Mouse (Mus musculus) neural tube, embryonic 11.5 days (tissue): ENCODE results near the gene Tmem80. TPM values are rescaled to one million over a fixed set of nuclear protein-coding genes. Genes with fewer than 3 reads are reported as not detected.

ENCODE experiments used
- ATAC-seq: fragments of 200-750 bp; cut with Nextera tagmentation; 2 replicates; pipeline ENCODE4 v1.8.0; 2017; ENCODE audit warnings: moderate number of reproducible peaks, mild to moderate bottlenecking, moderate TSS enrichment, moderate library complexity; ENCODE audit not compliant: insufficient read depth, low FRiP score, low TSS enrichment
- DNase-seq: peaks from one replicate; pipeline ENCODE4 v3.0.0-alpha.2; 2015; ENCODE audit warnings: low spot score
- H3K27ac ChIP-seq: fragments of 300-500 bp; sonication (generic); 2 replicates; pipeline ENCODE4 v1.5.1; 2014; ENCODE audit warnings: low read depth, mild to moderate bottlenecking, low read length
- H3K27me3 ChIP-seq: fragments of 300-500 bp; sonication (generic); 2 replicates; pipeline ENCODE4 v1.6.1; 2014; ENCODE audit warnings: mild to moderate bottlenecking, low read length, mixed read lengths; ENCODE audit not compliant: control insufficient read depth, insufficient read depth
- H3K36me3 ChIP-seq: fragments of 300-500 bp; sonication (generic); 2 replicates; pipeline ENCODE4 v1.6.1; 2014; ENCODE audit warnings: mild to moderate bottlenecking, low read length, moderate library complexity, mixed read lengths; ENCODE audit not compliant: control insufficient read depth, insufficient read depth
- H3K4me1 ChIP-seq: fragments of 300-500 bp; sonication (generic); 2 replicates; pipeline ENCODE4 v1.6.1; 2014; ENCODE audit warnings: low read length, mixed read lengths; ENCODE audit not compliant: control insufficient read depth, insufficient read depth
- H3K4me2 ChIP-seq: fragments of 300-500 bp; sonication (generic); 2 replicates; pipeline ENCODE4 v1.6.1; 2014; ENCODE audit warnings: low read depth, mild to moderate bottlenecking, moderate library complexity
- H3K4me3 ChIP-seq: fragments of 300-500 bp; sonication (generic); 2 replicates; pipeline ENCODE4 v1.5.1; 2014; ENCODE audit warnings: low read depth, low read length
- H3K9ac ChIP-seq: fragments of 300-500 bp; sonication (generic); 2 replicates; pipeline ENCODE4 v1.6.1; 2014; ENCODE audit warnings: mild to moderate bottlenecking, low read length
- H3K9me3 ChIP-seq: fragments of 300-500 bp; sonication (generic); 2 replicates; pipeline ENCODE4 v1.6.1; 2016; ENCODE audit warnings: low read length; ENCODE audit not compliant: control insufficient read depth
- WGBS: fragments of 180-500 bp; shearing (Covaris S2); extraction: QIAGEN DNeasy Blood & Tissue Kit; methylation state at CpG from one replicate; pipeline ENCODE4 v1.1.7; 2014; 5-methylcytosine and 5-hydroxymethylcytosine counted together
- polyA plus RNA-seq: library from polyadenylated mRNA; unstranded; fragments of >200 nt; fragmentation: Nextera tagmentation; extraction: Ambion mirVana; gene quantifications from 2 replicates; pipeline ENCODE4 v1.2.1, GENCODE M21; 2014

Tmem80 gene
- polyA plus RNA-seq, 1 experiment from 2014 or later, result 32.6 TPM

GRCm38 (mm10) chr7:141374399-141374798, 46.9 kb downstream of the Tmem80 start:
- no peaks in the 10 kb centered on the region for H3K9me3 ChIP-seq
- H3K4me2 ChIP-seq, result no peak overlapping the region
- H3K27ac ChIP-seq, result no peak overlapping the region
- H3K36me3 ChIP-seq, result no peaks in the 10 kb centered on the region
- no peak for DNase-seq
- no peak for ATAC-seq
- H3K4me1 ChIP-seq, result no peaks in the 10 kb centered on the region
- no peak overlapping the region for H3K9ac ChIP-seq
- H3K4me3 ChIP-seq, result no peak overlapping the region
- H3K27me3 ChIP-seq, result no peaks in the 10 kb centered on the region

GRCm38 (mm10) chr7:141379584-141379983, 52.0 kb downstream of the Tmem80 start:
- Histone ChIP-seq H3K27ac (no peak overlapping the region), H3K9ac (no peak overlapping the region), H3K4me2 (no peak overlapping the region), H3K36me3 (no peaks in the 10 kb centered on the region), H3K9me3 (no peaks in the 10 kb centered on the region), H3K4me3 (no peak overlapping the region), H3K27me3 (no peaks in the 10 kb centered on the region), H3K4me1 (no peaks in the 10 kb centered on the region)
- ATAC-seq (no peak), DNase-seq (no peak)
- 36% methylated on average over 4 of the region's 4 CpGs for WGBS

- H3K9me3 ChIP-seq, result no peaks in the 10 kb centered on the region
- H3K4me3 ChIP-seq, result no peak overlapping the region
- DNase-seq, result no peak
- no peak overlapping the region for H3K27ac ChIP-seq
- no peak for ATAC-seq
- H3K4me2 ChIP-seq, result no peak overlapping the region
- no peaks in the 10 kb centered on the region for H3K4me1 ChIP-seq
- 81% methylated on average over 4 of the region's 4 CpGs for WGBS
- no peaks in the 10 kb centered on the region for H3K27me3 ChIP-seq
- no peaks in the 10 kb centered on the region for H3K36me3 ChIP-seq
- no peak overlapping the region for H3K9ac ChIP-seq
Measured at GRCm38 (mm10) chr7:141381068-141381835, 53.7 kb downstream of the Tmem80 start.

Other genes starting within 250 kb of the Tmem80 start
- gene Pkp3, start 249.5 kb upstream of the Tmem80 start, polyA plus RNA-seq, result 2.3 and 2.7 TPM in 2 replicates
- gene Sigirr, start 227.2 kb upstream of the Tmem80 start, polyA plus RNA-seq, result 2.4 and 3.1 TPM in 2 replicates
- 0.09 TPM in 1 of 2 replicates, not detected in the other for gene Ano9, start 209.9 kb upstream of the Tmem80 start, polyA plus RNA-seq
- 69.0 and 69.5 TPM in 2 replicates for gene Ptdss2, start 205.4 kb upstream of the Tmem80 start, polyA plus RNA-seq
- 69.5 and 69.7 TPM in 2 replicates for gene Rnh1, start 154.9 kb upstream of the Tmem80 start, polyA plus RNA-seq
- 111 and 122 TPM in 2 replicates for gene Hras, start 133.7 kb upstream of the Tmem80 start, polyA plus RNA-seq
- 9.1 and 9.5 TPM in 2 replicates for gene Lrrc56, start 133.6 kb upstream of the Tmem80 start, polyA plus RNA-seq
- gene Lmntd2, start 113.7 kb upstream of the Tmem80 start, polyA plus RNA-seq, result 1.9 and 2.0 TPM in 2 replicates
- gene Rassf7, start 111.9 kb upstream of the Tmem80 start, polyA plus RNA-seq, result 34.4 and 45.7 TPM in 2 replicates
- gene Phrf1, start 99.0 kb upstream of the Tmem80 start, polyA plus RNA-seq, result 90.3 and 93.3 TPM in 2 replicates
- gene Irf7, start 61.3 kb upstream of the Tmem80 start, polyA plus RNA-seq, result 0.56 and 0.78 TPM in 2 replicates
- gene Cdhr5, start 51.0 kb upstream of the Tmem80 start, polyA plus RNA-seq, result not detected in 2 replicates
- 13.2 and 13.7 TPM in 2 replicates for gene Sct, start 48.6 kb upstream of the Tmem80 start, polyA plus RNA-seq
- gene Drd4, start 35.7 kb upstream of the Tmem80 start, polyA plus RNA-seq, result 0.43 and 0.61 TPM in 2 replicates
- gene Deaf1, start within 50 bp of the Tmem80 start, polyA plus RNA-seq, result 72.3 and 90.1 TPM in 2 replicates
- 2.2 TPM in 2 replicates for gene Eps8l2, start 11.1 kb downstream of the Tmem80 start, polyA plus RNA-seq
- gene Taldo1, start 64.5 kb downstream of the Tmem80 start, polyA plus RNA-seq, result 359 and 371 TPM in 2 replicates
- gene Gatd1, start 86.4 kb downstream of the Tmem80 start, polyA plus RNA-seq, result 44.1 and 46.0 TPM in 2 replicates
- gene Cend1, start 101.8 kb downstream of the Tmem80 start, polyA plus RNA-seq, result 8.8 and 13.9 TPM in 2 replicates
- 45.2 and 45.8 TPM in 2 replicates for gene Slc25a22, start 110.2 kb downstream of the Tmem80 start, polyA plus RNA-seq
- gene Pidd1, start 116.3 kb downstream of the Tmem80 start, polyA plus RNA-seq, result 9.5 and 10.3 TPM in 2 replicates
- gene Rplp2, start 119.6 kb downstream of the Tmem80 start, polyA plus RNA-seq, result 898 and 979 TPM in 2 replicates
- 14.8 and 17.6 TPM in 2 replicates for gene Pnpla2, start 127.5 kb downstream of the Tmem80 start, polyA plus RNA-seq
- gene Cracr2b, start 133.4 kb downstream of the Tmem80 start, polyA plus RNA-seq, result 2.8 and 6.4 TPM in 2 replicates
- gene Cd151, start 139.7 kb downstream of the Tmem80 start, polyA plus RNA-seq, result 44.3 and 52.2 TPM in 2 replicates
- gene Polr2l, start 147.4 kb downstream of the Tmem80 start, polyA plus RNA-seq, result 76.9 and 79.2 TPM in 2 replicates
- gene Tspan4, start 147.5 kb downstream of the Tmem80 start, polyA plus RNA-seq, result 32.4 and 35.8 TPM in 2 replicates
- 28.2 and 32.9 TPM in 2 replicates for gene Chid1, start 212.1 kb downstream of the Tmem80 start, polyA plus RNA-seq
- gene Ap2a2, start 234.4 kb downstream of the Tmem80 start, polyA plus RNA-seq, result 89.6 and 100 TPM in 2 replicates